Mouse (Mus musculus) kidney, embryonic 14.5 days (tissue): ENCODE results near the gene Net1. TPM values are rescaled to one million over a fixed set of nuclear protein-coding genes. Genes with fewer than 3 reads are reported as not detected.
"Not testable (repeated sequence)": the region's sequence is repeated elsewhere in the genome, so short reads cannot be mapped to it uniquely, and the experiment has no call there.

Experiments used
- ATAC-seq: fragments of 200-750 bp; cut with Nextera tagmentation; 2 replicates; pipeline ENCODE4 v1.8.0; 2017; ENCODE audit warnings: moderate number of reproducible peaks, mild to moderate bottlenecking, moderate TSS enrichment, moderate library complexity; ENCODE audit not compliant: low FRiP score, low TSS enrichment
- H3K27ac ChIP-seq: fragments of 300-500 bp; sonication (generic); 2 replicates; pipeline ENCODE4 v1.5.1; 2014; ENCODE audit warnings: low read depth, mild to moderate bottlenecking, low read length, moderate library complexity, mixed read lengths
- H3K27me3 ChIP-seq: fragments of 300-500 bp; sonication (generic); 2 replicates; pipeline ENCODE4 v1.6.1; 2014; ENCODE audit warnings: mild to moderate bottlenecking, low read length; ENCODE audit not compliant: control insufficient read depth, insufficient read depth
- H3K36me3 ChIP-seq: fragments of 300-500 bp; sonication (generic); 2 replicates; pipeline ENCODE4 v1.6.1; 2014; ENCODE audit warnings: low read length, mixed read lengths; ENCODE audit not compliant: control insufficient read depth, insufficient read depth
- H3K4me1 ChIP-seq: fragments of 300-500 bp; sonication (generic); 2 replicates; pipeline ENCODE4 v1.6.1; 2014; ENCODE audit warnings: low read length, mixed read lengths; ENCODE audit not compliant: control insufficient read depth, insufficient read depth
- H3K4me2 ChIP-seq: fragments of 300-500 bp; sonication (generic); replicated peaks from 2 replicates; pipeline ENCODE4 v1.6.1; 2014; ENCODE audit warnings: low read depth, mild to moderate bottlenecking, low read length
- H3K4me3 ChIP-seq: fragments of 300-500 bp; sonication (generic); 2 replicates; pipeline ENCODE4 v1.5.1; 2014; ENCODE audit warnings: mild to moderate bottlenecking, low read length
- H3K9ac ChIP-seq: fragments of 300-500 bp; sonication (generic); 2 replicates; pipeline ENCODE4 v1.6.1; 2014; ENCODE audit warnings: low read depth, mild to moderate bottlenecking, low read length, moderate library complexity
- H3K9me3 ChIP-seq: fragments of 300-500 bp; sonication (generic); 2 replicates; pipeline ENCODE4 v1.6.1; 2016; ENCODE audit warnings: low read length; ENCODE audit not compliant: control insufficient read depth
- WGBS: fragments of 180-500 bp; shearing (Covaris S2); extraction: QIAGEN DNeasy Blood & Tissue Kit; methylation state at CpG from one replicate; pipeline ENCODE4 v1.1.7; 2014; 5-methylcytosine and 5-hydroxymethylcytosine counted together
- polyA plus RNA-seq: library from polyadenylated mRNA; unstranded; fragments of >200 nt; fragmentation: Nextera tagmentation; extraction: Ambion mirVana; gene quantifications from 2 replicates; pipeline ENCODE4 v1.2.1, GENCODE M21; 2014

The Net1 gene
- polyA plus RNA-seq, 1 experiment from 2014 or later, result 43.9 TPM

GRCm38 (mm10) chr13:3913504-3913903 lies 4.5 kb downstream of the Net1 start:
- no peak overlapping the region for H3K27ac ChIP-seq
- H3K27me3 ChIP-seq, result no peaks in the 10 kb centered on the region
- no peaks in the 10 kb centered on the region for H3K9me3 ChIP-seq
- 86% methylated on average over 4 of the region's 4 CpGs for WGBS
- ATAC-seq, result no peak
- no peak overlapping the region for H3K4me2 ChIP-seq
- peaks cover 7% of the 10 kb centered on the region for H3K4me1 ChIP-seq
- H3K9ac ChIP-seq, result no peak overlapping the region
- no peak overlapping the region for H3K4me3 ChIP-seq
- H3K36me3 ChIP-seq, result peaks cover 7% of the 10 kb centered on the region; the same call in 1 of the 2 replicates

- no peak overlapping the region for H3K9ac ChIP-seq
- no peak overlapping the region for H3K27ac ChIP-seq
- H3K4me1 ChIP-seq, result no peaks in the 10 kb centered on the region
- H3K4me2 ChIP-seq, result no peak overlapping the region
- H3K27me3 ChIP-seq, result no peaks in the 10 kb centered on the region
- H3K36me3 ChIP-seq, result peaks cover 9% of the 10 kb centered on the region; the same call in 1 of the 2 replicates
- no peaks in the 10 kb centered on the region for H3K9me3 ChIP-seq
- ATAC-seq, result no peak
- H3K4me3 ChIP-seq, result no peak overlapping the region
- WGBS, result 78% methylated on average over 5 of the region's 5 CpGs
These were observed 7.7 kb downstream of the Net1 start for GRCm38 (mm10) chr13:3910356-3910755.

GRCm38 (mm10) chr13:3908262-3908661 lies 9.8 kb downstream of the Net1 start:
- no peaks in the 10 kb centered on the region for H3K4me1 ChIP-seq
- H3K9me3 ChIP-seq, result no peaks in the 10 kb centered on the region
- H3K9ac ChIP-seq, result no peak overlapping the region
- no peak for ATAC-seq
- 92% methylated on average over 4 of the region's 4 CpGs for WGBS
- no peaks in the 10 kb centered on the region for H3K27me3 ChIP-seq
- no peak overlapping the region for H3K4me3 ChIP-seq
- H3K36me3 ChIP-seq, result peaks cover 13% of the 10 kb centered on the region; the same call in 1 of the 2 replicates
- H3K4me2 ChIP-seq, result no peak overlapping the region
- no peak overlapping the region for H3K27ac ChIP-seq

- Histone ChIP-seq H3K4me3 (no peak overlapping the region), H3K4me2 (no peak overlapping the region), H3K27me3 (no peaks in the 10 kb centered on the region), H3K36me3 (peaks cover 13% of the 10 kb centered on the region; the same call in 1 of the 2 replicates), H3K9ac (no peak overlapping the region), H3K27ac (no peak overlapping the region), H3K4me1 (no peaks in the 10 kb centered on the region), H3K9me3 (no peaks in the 10 kb centered on the region)
- no peak for ATAC-seq
- 79% methylated on average over 6 of the region's 6 CpGs for WGBS
These were observed 10.8 kb downstream of the Net1 start for GRCm38 (mm10) chr13:3907151-3907696.

GRCm38 (mm10) chr13:3899301-3899700 lies 18.7 kb downstream of the Net1 start:
- Histone ChIP-seq H3K27ac (no peak overlapping the region), H3K36me3 (peaks cover 12% of the 10 kb centered on the region; the same call in 1 of the 2 replicates), H3K4me2 (no peak overlapping the region), H3K9me3 (no peaks in the 10 kb centered on the region), H3K9ac (no peak overlapping the region), H3K4me1 (no peaks in the 10 kb centered on the region), H3K4me3 (no peak overlapping the region), H3K27me3 (no peaks in the 10 kb centered on the region)
- WGBS, result 84% methylated on average over 9 of the region's 9 CpGs
- ATAC-seq, result no peak

GRCm38 (mm10) chr13:3898202-3898601 lies 19.8 kb downstream of the Net1 start:
- ATAC-seq, H3K27ac ChIP-seq, H3K9me3 ChIP-seq, H3K4me3 ChIP-seq, H3K9ac ChIP-seq, H3K4me2 ChIP-seq, H3K4me1 ChIP-seq, H3K27me3 ChIP-seq, H3K36me3 ChIP-seq: not testable (repeated sequence)
- 96% methylated on average over 5 of the region's 5 CpGs for WGBS

GRCm38 (mm10) chr13:3896913-3897312 lies 21.1 kb downstream of the Net1 start:
- ATAC-seq, result no peak
- Histone ChIP-seq H3K36me3 (peaks cover 8% of the 10 kb centered on the region; the same call in 1 of the 2 replicates), H3K27ac (no peak overlapping the region), H3K4me2 (no peak overlapping the region), H3K4me3 (no peak overlapping the region), H3K27me3 (no peaks in the 10 kb centered on the region), H3K9me3 (no peaks in the 10 kb centered on the region), H3K4me1 (0 out of 2 replicates have a peak, but pooled peaks cover 3% of the 10 kb centered on the region), H3K9ac (no peak overlapping the region)
- 45% methylated on average over 5 of the region's 5 CpGs for WGBS

- H3K27me3 ChIP-seq, result no peaks in the 10 kb centered on the region
- ATAC-seq, result no peak
- no peak overlapping the region for H3K4me3 ChIP-seq
- H3K9me3 ChIP-seq, result no peaks in the 10 kb centered on the region
- no peak overlapping the region for H3K9ac ChIP-seq
- 92% methylated on average over 6 of the region's 6 CpGs for WGBS
- H3K4me1 ChIP-seq, result 0 out of 2 replicates have a peak, but pooled peaks cover 3% of the 10 kb centered on the region
- H3K27ac ChIP-seq, result no peak overlapping the region
- H3K36me3 ChIP-seq, result peaks cover 8% of the 10 kb centered on the region; the same call in 1 of the 2 replicates
- H3K4me2 ChIP-seq, result no peak overlapping the region
These were observed 22.0 kb downstream of the Net1 start for GRCm38 (mm10) chr13:3896032-3896431.

GRCm38 (mm10) chr13:3895397-3895980 lies 22.5 kb downstream of the Net1 start:
- 92% methylated on average over 8 of the region's 8 CpGs for WGBS
- no peak for ATAC-seq
- H3K36me3 ChIP-seq, result peaks cover 8% of the 10 kb centered on the region; the same call in 1 of the 2 replicates
- H3K9me3 ChIP-seq, result no peaks in the 10 kb centered on the region
- no peaks in the 10 kb centered on the region for H3K27me3 ChIP-seq
- no peak overlapping the region for H3K4me3 ChIP-seq
- no peak overlapping the region for H3K9ac ChIP-seq
- H3K4me1 ChIP-seq, result 0 out of 2 replicates have a peak, but pooled peaks cover 3% of the 10 kb centered on the region
- no peak overlapping the region for H3K27ac ChIP-seq
- H3K4me2 ChIP-seq, result no peak overlapping the region
